Mouse (Mus musculus): Measurements from ENCODE around the gene Gcn1l1. TPM values are rescaled to one million over a fixed set of nuclear protein-coding genes. Genes with fewer than 3 reads are reported as not detected.

Gene Gcn1l1
- polyA plus RNA-seq, 1 experiment from 2014 or later, result 29.3 TPM

DNA sequence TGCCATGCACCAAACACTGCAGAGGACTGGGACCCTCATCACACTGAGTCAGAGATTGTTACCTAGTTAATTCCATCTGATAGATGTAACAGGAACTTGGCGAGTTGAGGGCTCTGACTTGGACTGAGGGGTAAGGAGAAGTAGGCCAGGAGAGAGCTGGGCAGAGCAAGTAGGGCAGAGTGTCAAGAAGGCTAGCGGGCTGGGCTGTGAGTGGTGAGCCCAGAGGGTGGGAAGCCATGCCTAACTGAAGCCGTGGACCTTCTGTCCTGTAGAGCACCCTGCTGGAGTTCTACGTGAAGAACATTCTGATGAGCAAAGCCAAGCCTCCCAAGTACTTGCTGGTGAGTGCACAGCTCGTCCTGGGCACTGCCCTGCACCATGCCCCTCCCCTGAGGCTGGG lies 14.3 kb downstream of the Gcn1l1 start:
- Histone ChIP-seq H3K27ac (replicated peaks; ENCODE audit: low read depth, low read length) (no peak overlapping the region), H3K9me3 (replicated peaks; ENCODE audit: control insufficient read depth, low read length) (0 out of 2 replicates have a peak, but pooled peaks cover 3% of the 10 kb centered on the region), H3K4me1 (ENCODE audit: control insufficient read depth, insufficient read depth, low read length) (no peaks in the 10 kb centered on the region), H3K36me3 (replicated peaks; ENCODE audit: control insufficient read depth, insufficient read depth, low read depth, low read length) (peaks cover 36% of the 10 kb centered on the region), H3K4me2 (ENCODE audit: low read depth, low read length) (no peak overlapping the region), H3K9ac (replicated peaks; ENCODE audit: low read length) (no peak overlapping the region), H3K4me3 (ENCODE audit: low read depth, low read length) (no peak overlapping the region), H3K27me3 (ENCODE audit: control insufficient read depth, insufficient read depth, low read length) (no peaks in the 10 kb centered on the region)
- ATAC-seq (replicated peaks; ENCODE audit: insufficient number of reproducible peaks, low FRiP score, low TSS enrichment, low read depth) (no peak), DNase-seq (ENCODE audit: low spot score) (no peak)
- WGBS, result 91% methylated on average over 5 of the region's 5 CpGs

DNA sequence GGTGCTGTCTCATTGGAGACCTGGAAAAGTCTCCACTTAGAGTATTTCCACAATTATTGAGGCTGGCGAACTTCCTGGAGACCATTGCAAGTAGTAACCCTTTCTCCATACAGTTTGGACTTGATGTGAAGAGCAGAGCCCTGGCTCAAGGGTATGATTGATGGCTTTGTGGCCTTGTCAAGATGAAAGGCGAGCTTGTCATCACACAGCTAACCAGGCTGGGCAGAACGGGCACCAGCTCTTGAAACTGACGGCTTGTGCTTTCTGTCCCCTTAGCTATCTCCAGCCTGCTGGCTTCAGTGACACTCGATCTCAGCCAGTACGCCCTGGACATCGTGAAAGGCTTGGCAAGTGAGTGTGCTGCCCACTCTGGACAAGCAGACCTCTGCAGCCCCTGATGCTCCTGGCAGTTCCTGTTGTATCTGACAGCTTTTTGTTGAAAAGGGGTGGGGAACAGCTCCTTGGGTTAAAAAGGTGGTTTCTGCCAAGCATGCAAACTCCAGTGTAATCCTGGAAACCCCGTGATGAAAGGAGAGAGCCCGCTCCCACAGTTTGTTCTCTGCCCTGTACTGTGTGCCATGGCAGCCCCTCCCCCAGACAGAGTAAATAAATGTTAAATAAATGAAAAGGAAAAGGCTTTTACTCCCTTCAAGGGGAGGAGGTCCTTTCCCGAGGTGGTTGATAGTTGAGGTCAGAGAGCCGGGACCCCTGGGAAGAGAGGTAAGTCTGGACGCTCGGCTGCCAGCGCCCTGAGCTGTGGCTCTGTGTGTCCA lies 15.4 kb downstream of the Gcn1l1 start:
- no peak overlapping the region for H3K4me3 ChIP-seq (ENCODE audit: low read depth, low read length)
- ATAC-seq (replicated peaks; ENCODE audit: insufficient number of reproducible peaks, low FRiP score, low TSS enrichment, low read depth), result no peak

DNA sequence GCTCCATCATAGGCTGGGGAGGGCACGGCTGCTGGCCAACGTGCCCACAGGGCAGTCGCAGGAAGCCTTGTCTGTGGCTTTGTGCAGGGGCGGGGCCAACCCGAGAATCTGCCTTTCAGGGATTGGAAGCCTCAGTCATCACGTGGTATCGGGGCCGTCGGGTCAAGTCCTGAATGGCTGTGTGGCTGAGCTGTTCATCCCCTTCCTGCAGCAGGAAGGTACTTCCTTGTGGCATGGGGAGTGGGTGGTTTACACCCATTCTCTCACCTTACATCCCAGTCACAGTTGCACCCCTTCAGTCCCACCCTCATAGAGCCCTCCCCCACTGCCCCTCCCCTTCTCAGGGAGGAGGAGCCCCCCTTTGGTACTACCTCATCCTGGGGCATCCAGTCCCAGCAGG lies 16.6 kb downstream of the Gcn1l1 start:
- Histone ChIP-seq H3K27me3 (ENCODE audit: control insufficient read depth, insufficient read depth, low read length) (no peaks in the 10 kb centered on the region), H3K9me3 (replicated peaks; ENCODE audit: control insufficient read depth, low read length) (0 out of 2 replicates have a peak, but pooled peaks cover 3% of the 10 kb centered on the region), H3K27ac (replicated peaks; ENCODE audit: low read depth, low read length) (no peak overlapping the region), H3K9ac (replicated peaks; ENCODE audit: low read length) (no peak overlapping the region), H3K4me1 (ENCODE audit: control insufficient read depth, insufficient read depth, low read length) (no peaks in the 10 kb centered on the region), H3K4me3 (ENCODE audit: low read depth, low read length) (no peak overlapping the region), H3K36me3 (replicated peaks; ENCODE audit: control insufficient read depth, insufficient read depth, low read depth, low read length) (peaks cover 34% of the 10 kb centered on the region), H3K4me2 (ENCODE audit: low read depth, low read length) (no peak overlapping the region)
- no peak for DNase-seq (ENCODE audit: low spot score)
- 92% methylated on average over 9 of the region's 9 CpGs for WGBS
- ATAC-seq (replicated peaks; ENCODE audit: insufficient number of reproducible peaks, low FRiP score, low TSS enrichment, low read depth), result no peak

More for the DNA sequence above, 15.4 kb downstream of the Gcn1l1 start:
- peaks cover 34% of the 10 kb centered on the region for H3K36me3 ChIP-seq (replicated peaks; ENCODE audit: control insufficient read depth, insufficient read depth, low read depth, low read length)
- 88% methylated on average over 14 of the region's 14 CpGs for WGBS
- no peak for DNase-seq (ENCODE audit: low spot score)
- H3K9me3 ChIP-seq (replicated peaks; ENCODE audit: control insufficient read depth, low read length), result 0 out of 2 replicates have a peak, but pooled peaks cover 3% of the 10 kb centered on the region
- no peaks in the 10 kb centered on the region for H3K27me3 ChIP-seq (ENCODE audit: control insufficient read depth, insufficient read depth, low read length)
- no peaks in the 10 kb centered on the region for H3K4me1 ChIP-seq (ENCODE audit: control insufficient read depth, insufficient read depth, low read length)
- H3K4me2 ChIP-seq (ENCODE audit: low read depth, low read length), result no peak overlapping the region
- H3K9ac ChIP-seq (replicated peaks; ENCODE audit: low read length), result no peak overlapping the region
- no peak overlapping the region for H3K27ac ChIP-seq (replicated peaks; ENCODE audit: low read depth, low read length)

DNA sequence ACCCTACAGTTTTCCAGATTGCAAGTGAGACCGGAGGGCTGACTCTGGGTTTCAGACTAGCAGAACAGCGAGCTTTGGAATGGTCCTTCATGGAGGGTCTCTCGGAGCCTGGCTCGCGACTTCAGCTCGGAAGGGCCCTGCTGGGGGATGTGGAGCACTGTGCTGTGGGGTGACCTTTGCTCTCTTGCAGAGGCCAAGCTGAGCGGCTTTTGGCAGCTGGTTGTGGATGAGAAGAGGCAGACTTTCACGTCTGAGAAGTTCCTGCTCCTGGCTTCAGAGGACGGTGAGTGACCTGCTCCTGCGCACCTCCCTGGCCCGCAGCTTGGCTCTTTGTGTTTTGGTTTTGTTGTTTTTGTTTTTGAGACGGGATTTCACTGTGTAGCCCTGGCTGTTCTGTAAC lies 20.6 kb downstream of the Gcn1l1 start:
- no peak overlapping the region for H3K27ac ChIP-seq (replicated peaks; ENCODE audit: low read depth, low read length)
- no peaks in the 10 kb centered on the region for H3K4me1 ChIP-seq (ENCODE audit: control insufficient read depth, insufficient read depth, low read length)
- 84% methylated on average over 12 of the region's 12 CpGs for WGBS
- H3K36me3 ChIP-seq (replicated peaks; ENCODE audit: control insufficient read depth, insufficient read depth, low read depth, low read length), result peaks cover 52% of the 10 kb centered on the region
- no peaks in the 10 kb centered on the region for H3K27me3 ChIP-seq (ENCODE audit: control insufficient read depth, insufficient read depth, low read length)
- no peak overlapping the region for H3K4me3 ChIP-seq (ENCODE audit: low read depth, low read length)
- H3K4me2 ChIP-seq (ENCODE audit: low read depth, low read length), result no peak overlapping the region
- ATAC-seq (replicated peaks; ENCODE audit: insufficient number of reproducible peaks, low FRiP score, low TSS enrichment, low read depth) (no peak), DNase-seq (ENCODE audit: low spot score) (no peak)
- H3K9me3 ChIP-seq (replicated peaks; ENCODE audit: control insufficient read depth, low read length), result 0 out of 2 replicates have a peak, but pooled peaks cover 3% of the 10 kb centered on the region
- H3K9ac ChIP-seq (replicated peaks; ENCODE audit: low read length), result no peak overlapping the region

DNA sequence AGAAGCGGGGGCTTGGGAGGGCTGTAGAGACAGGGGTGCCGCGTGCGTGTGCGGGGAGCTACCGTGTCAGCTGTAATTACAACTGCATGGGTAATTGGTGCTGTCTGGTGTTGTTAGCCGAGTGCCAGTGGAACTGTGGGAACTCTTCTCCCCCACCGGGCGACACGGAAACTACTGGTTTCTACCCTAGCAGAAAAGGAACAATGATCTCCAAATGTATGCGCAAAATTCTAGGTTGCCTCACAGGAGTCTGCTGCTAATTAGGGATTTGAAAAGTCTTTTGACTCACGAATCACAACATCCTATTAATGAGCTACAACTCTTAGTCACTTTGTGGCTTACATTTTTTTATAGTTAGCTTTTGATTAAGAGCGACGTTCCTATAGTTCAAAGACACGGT lies 21.1 kb downstream of the Gcn1l1 start:
- no peak overlapping the region for H3K4me3 ChIP-seq (ENCODE audit: low read depth, low read length)
- H3K4me2 ChIP-seq (ENCODE audit: low read depth, low read length), result no peak overlapping the region
- no peak overlapping the region for H3K27ac ChIP-seq (replicated peaks; ENCODE audit: low read depth, low read length)
- no peak for DNase-seq (ENCODE audit: low spot score)
- H3K36me3 ChIP-seq (replicated peaks; ENCODE audit: control insufficient read depth, insufficient read depth, low read depth, low read length), result peaks cover 51% of the 10 kb centered on the region
- WGBS, result 87% methylated on average over 15 of the region's 15 CpGs
- H3K27me3 ChIP-seq (ENCODE audit: control insufficient read depth, insufficient read depth, low read length), result no peaks in the 10 kb centered on the region
- H3K4me1 ChIP-seq (ENCODE audit: control insufficient read depth, insufficient read depth, low read length), result no peaks in the 10 kb centered on the region
- 0 out of 2 replicates have a peak, but pooled peaks cover 3% of the 10 kb centered on the region for H3K9me3 ChIP-seq (replicated peaks; ENCODE audit: control insufficient read depth, low read length)
- H3K9ac ChIP-seq (replicated peaks; ENCODE audit: low read length), result no peak overlapping the region
- no peak for ATAC-seq (replicated peaks; ENCODE audit: insufficient number of reproducible peaks, low FRiP score, low TSS enrichment, low read depth)

DNA sequence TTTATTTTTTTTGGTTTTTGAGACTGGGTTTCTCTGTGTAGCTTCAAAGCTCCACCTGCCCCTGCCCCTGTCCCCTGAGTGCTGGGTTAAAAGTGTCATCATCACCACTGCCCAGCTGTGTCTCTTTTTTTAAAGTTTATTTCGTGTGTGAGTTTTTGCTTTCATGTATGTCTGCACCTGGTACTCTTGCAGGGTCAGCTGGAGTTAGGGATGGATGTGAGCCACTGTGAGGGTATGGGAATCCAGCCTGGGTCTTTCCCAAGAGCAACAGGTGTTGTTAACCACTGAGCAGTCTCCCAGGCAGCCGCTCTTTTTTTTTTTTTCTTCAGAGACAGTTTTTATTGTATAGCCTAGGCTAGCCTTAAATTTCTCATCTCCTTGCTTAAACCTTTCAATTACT lies 21.7 kb downstream of the Gcn1l1 start:
- no peak for ATAC-seq (replicated peaks; ENCODE audit: insufficient number of reproducible peaks, low FRiP score, low TSS enrichment, low read depth)
- Histone ChIP-seq H3K27ac (replicated peaks; ENCODE audit: low read depth, low read length) (no peak overlapping the region), H3K9me3 (replicated peaks; ENCODE audit: control insufficient read depth, low read length) (0 out of 2 replicates have a peak, but pooled peaks cover 3% of the 10 kb centered on the region), H3K27me3 (ENCODE audit: control insufficient read depth, insufficient read depth, low read length) (no peaks in the 10 kb centered on the region), H3K9ac (replicated peaks; ENCODE audit: low read length) (no peak overlapping the region), H3K4me3 (ENCODE audit: low read depth, low read length) (no peak overlapping the region), H3K4me2 (ENCODE audit: low read depth, low read length) (no peak overlapping the region), H3K4me1 (ENCODE audit: control insufficient read depth, insufficient read depth, low read length) (no peaks in the 10 kb centered on the region), H3K36me3 (replicated peaks; ENCODE audit: control insufficient read depth, insufficient read depth, low read depth, low read length) (peaks cover 44% of the 10 kb centered on the region)
- WGBS, result 95% methylated on average over 2 of the region's 2 CpGs
- no peak for DNase-seq (ENCODE audit: low spot score)

DNA sequence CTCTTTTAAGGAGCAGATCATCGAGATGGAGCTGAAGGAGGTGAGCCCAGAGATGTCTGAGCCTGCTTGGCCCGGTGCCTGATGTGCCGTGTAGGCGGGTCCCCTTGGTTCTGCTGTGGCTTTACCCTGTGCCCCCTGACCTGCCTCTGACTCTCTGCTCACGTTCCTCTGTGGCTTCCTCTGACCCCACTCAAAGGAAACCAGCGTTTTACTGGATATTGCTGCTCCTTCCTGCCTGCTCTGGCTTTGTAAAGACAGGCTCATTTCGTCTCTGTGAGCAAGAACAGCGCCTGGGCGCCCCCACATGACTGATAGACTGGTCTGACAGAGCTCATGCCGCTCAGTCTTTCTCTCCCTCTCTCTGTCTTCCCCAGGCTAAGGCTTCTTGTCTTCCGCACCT lies 26.0 kb downstream of the Gcn1l1 start:
- H3K4me1 ChIP-seq (ENCODE audit: control insufficient read depth, insufficient read depth, low read length), result no peaks in the 10 kb centered on the region
- H3K36me3 ChIP-seq (replicated peaks; ENCODE audit: control insufficient read depth, insufficient read depth, low read depth, low read length), result peaks cover 43% of the 10 kb centered on the region
- no peak overlapping the region for H3K4me3 ChIP-seq (ENCODE audit: low read depth, low read length)
- no peak overlapping the region for H3K27ac ChIP-seq (replicated peaks; ENCODE audit: low read depth, low read length)
- no peak for DNase-seq (ENCODE audit: low spot score)
- H3K27me3 ChIP-seq (ENCODE audit: control insufficient read depth, insufficient read depth, low read length), result no peaks in the 10 kb centered on the region
- no peak overlapping the region for H3K4me2 ChIP-seq (ENCODE audit: low read depth, low read length)
- 87% methylated on average over 11 of the region's 11 CpGs for WGBS
- no peak for ATAC-seq (replicated peaks; ENCODE audit: insufficient number of reproducible peaks, low FRiP score, low TSS enrichment, low read depth)
- no peak overlapping the region for H3K9ac ChIP-seq (replicated peaks; ENCODE audit: low read length)
- H3K9me3 ChIP-seq (replicated peaks; ENCODE audit: control insufficient read depth, low read length), result no peaks in the 10 kb centered on the region

DNA sequence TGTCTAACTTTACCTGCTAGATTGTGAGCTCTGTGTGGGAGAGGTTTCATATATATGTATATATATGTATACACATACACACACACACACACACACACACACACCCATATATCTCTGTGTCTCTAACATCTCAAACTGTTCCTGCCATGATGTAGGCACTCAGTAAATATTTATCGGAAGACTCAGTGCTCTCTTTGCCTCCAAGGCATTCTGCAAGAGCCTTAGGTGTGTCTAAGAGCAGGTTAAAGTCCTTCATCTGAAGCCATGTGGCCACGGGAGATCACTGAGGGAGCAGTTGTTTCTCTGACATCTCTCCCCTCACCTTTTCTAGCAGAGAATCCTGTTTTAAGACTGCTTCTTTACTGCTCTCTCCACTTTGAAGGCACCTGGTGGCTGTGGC lies 26.5 kb downstream of the Gcn1l1 start:
- Histone ChIP-seq H3K4me2 (ENCODE audit: low read depth, low read length) (no peak overlapping the region), H3K36me3 (replicated peaks; ENCODE audit: control insufficient read depth, insufficient read depth, low read depth, low read length) (peaks cover 43% of the 10 kb centered on the region), H3K27ac (replicated peaks; ENCODE audit: low read depth, low read length) (no peak overlapping the region), H3K9ac (replicated peaks; ENCODE audit: low read length) (no peak overlapping the region), H3K27me3 (ENCODE audit: control insufficient read depth, insufficient read depth, low read length) (no peaks in the 10 kb centered on the region), H3K4me3 (ENCODE audit: low read depth, low read length) (no peak overlapping the region), H3K9me3 (replicated peaks; ENCODE audit: control insufficient read depth, low read length) (no peaks in the 10 kb centered on the region), H3K4me1 (ENCODE audit: control insufficient read depth, insufficient read depth, low read length) (no peaks in the 10 kb centered on the region)
- 95% methylated on average over 2 of the region's 2 CpGs for WGBS
- ATAC-seq (replicated peaks; ENCODE audit: insufficient number of reproducible peaks, low FRiP score, low TSS enrichment, low read depth) (no peak), DNase-seq (ENCODE audit: low spot score) (no peak)

All from embryonic facial prominence, embryonic 11.5 days (tissue).